8 mouse cellular contexts compared by ENCODE assay signal in genomic region chr8:122574667-122575251, GRCm38 (mm10). TPM values are rescaled to one million over a fixed set of nuclear protein-coding genes. Genes with fewer than 3 reads are reported as not detected.
DNase-seq lines count a peak whose midpoint lies in the region; ATAC-seq and TF ChIP-seq lines count a peak whose summit lies in the region.

No protein-coding gene starts in this region.

- H3K4me3 ChIP-seq in hindbrain, embryonic 10.5 days, result peak overlapping the region; percentile 79
- H3K4me3 ChIP-seq in hindbrain, embryonic 11.5 days (ENCODE audit: low read depth, low read length), result no peak overlapping the region
- peak overlapping the region; percentile 73 for H3K4me3 ChIP-seq in bone marrow macrophage, adult 2 months (ENCODE audit: insufficient read depth, low read length)
- H3K4me3 ChIP-seq in kidney, embryonic 15.5 days (replicated peaks), result peak overlapping the region; percentile 83
- H3K4me3 ChIP-seq in myocyte, result peak overlapping the region; percentile 45

- no peak for DNase-seq in hindbrain, embryonic 10.5 days (ENCODE audit: low spot score)
- no peak for DNase-seq in hindbrain, embryonic 11.5 days (ENCODE audit: low spot score)
- no peak for DNase-seq in testis, postnatal 10 days (ENCODE audit: low spot score)
- no peak for DNase-seq in frontal cortex, postnatal 36 days (ENCODE audit: low spot score in 2 of 2)
- no peak for DNase-seq in thymus, postnatal 4 days

- TF ChIP-seq CTCF in bone marrow macrophage, adult 2 months (IDR thresholded peaks at IDR 0.05; ENCODE audit: low read depth, low read length), result no peak

- H3K9ac ChIP-seq in hindbrain, embryonic 11.5 days (ENCODE audit: low read depth, low read length), result no peak overlapping the region
- no peak overlapping the region for H3K9ac ChIP-seq in kidney, embryonic 15.5 days

- H3K27me3 ChIP-seq in hindbrain, embryonic 10.5 days (ENCODE audit: insufficient read depth, poor library complexity, severe bottlenecking), result no peaks in the 10 kb centered on the region
- H3K27me3 ChIP-seq in hindbrain, embryonic 11.5 days (ENCODE audit: control insufficient read depth, insufficient read depth, low read length), result no peaks in the 10 kb centered on the region
- H3K27me3 ChIP-seq in kidney, embryonic 15.5 days, result no peaks in the 10 kb centered on the region
- H3K27me3 ChIP-seq in myocyte (ENCODE audit: control insufficient read depth, insufficient read depth, insufficient read length), result no peaks in the 10 kb centered on the region

- peaks cover 16% of the 10 kb centered on the region for H3K79me2 ChIP-seq in myocyte (ENCODE audit: control insufficient read depth, insufficient read depth)

- no peak for ATAC-seq in hindbrain, embryonic 11.5 days (ENCODE audit: low FRiP score)
- no peak for ATAC-seq in kidney, embryonic 15.5 days (replicated peaks; ENCODE audit: low FRiP score)

- peak overlapping the region; percentile 67 for H3K27ac ChIP-seq in hindbrain, embryonic 10.5 days
- H3K27ac ChIP-seq in hindbrain, embryonic 11.5 days (ENCODE audit: low read depth, low read length), result no peak overlapping the region
- H3K27ac ChIP-seq in bone marrow macrophage, adult 2 months (ENCODE audit: insufficient read depth, low read depth, low read length), result peak overlapping the region; percentile 67
- H3K27ac ChIP-seq in kidney, embryonic 15.5 days, result peak overlapping the region; percentile 67

- H3K4me2 ChIP-seq in hindbrain, embryonic 11.5 days (replicated peaks; ENCODE audit: low read depth, low read length), result no peak overlapping the region
- H3K4me2 ChIP-seq in kidney, embryonic 15.5 days, result peak overlapping the region; percentile 89
- H3K4me2 ChIP-seq in myocyte (ENCODE audit: low read depth), result no peak overlapping the region

- no peak overlapping the region for H3ac ChIP-seq in myocyte (ENCODE audit: control insufficient read depth, insufficient read length)

- 47% methylated on average over 10 of the region's 10 CpGs for WGBS in hindbrain, embryonic 10.5 days
- WGBS in hindbrain, embryonic 11.5 days, result 45% methylated on average over 10 of the region's 10 CpGs
- WGBS in kidney, embryonic 15.5 days, result 41% methylated on average over 10 of the region's 10 CpGs

- H3K4me1 ChIP-seq in hindbrain, embryonic 10.5 days (replicated peaks), result peaks cover 75% of the 10 kb centered on the region
- H3K4me1 ChIP-seq in hindbrain, embryonic 11.5 days (replicated peaks; ENCODE audit: control insufficient read depth, insufficient read depth, low read length), result peaks cover 8% of the 10 kb centered on the region
- peaks cover 12% of the 10 kb centered on the region for H3K4me1 ChIP-seq in bone marrow macrophage, adult 2 months (ENCODE audit: control insufficient read depth, insufficient read depth, low read length)
- peaks cover 66% of the 10 kb centered on the region for H3K4me1 ChIP-seq in kidney, embryonic 15.5 days

- no peaks in the 10 kb centered on the region for H3K9me3 ChIP-seq in hindbrain, embryonic 10.5 days
- no peaks in the 10 kb centered on the region for H3K9me3 ChIP-seq in hindbrain, embryonic 11.5 days (ENCODE audit: control insufficient read depth, low read length)
- H3K9me3 ChIP-seq in kidney, embryonic 15.5 days (replicated peaks), result no peaks in the 10 kb centered on the region

- TF ChIP-seq POLR2A in bone marrow macrophage, adult 2 months (IDR thresholded peaks at IDR 0.05; ENCODE audit: borderline replicate concordance, low read depth, low read length), result no peak
- no peak for TF ChIP-seq POLR2A in myocyte (IDR thresholded peaks at IDR 0.05; ENCODE audit: insufficient read length, low read depth)

- H3K36me3 ChIP-seq in hindbrain, embryonic 10.5 days, result peaks cover 56% of the 10 kb centered on the region
- H3K36me3 ChIP-seq in hindbrain, embryonic 11.5 days (ENCODE audit: control insufficient read depth, insufficient read depth, low read length), result peaks cover 14% of the 10 kb centered on the region
- peaks cover 47% of the 10 kb centered on the region for H3K36me3 ChIP-seq in kidney, embryonic 15.5 days
- peaks cover 5% of the 10 kb centered on the region for H3K36me3 ChIP-seq in myocyte (ENCODE audit: control insufficient read depth, insufficient read depth)

TF ChIP-seq in myocyte, 11 proteins besides CTCF, POLR2A, EP300 and RAD21:
- TF ChIP-seq MAX (IDR thresholded peaks at IDR 0.05; ENCODE audit: low read depth), result no peak
- TF ChIP-seq REST (IDR thresholded peaks at IDR 0.05; ENCODE audit: insufficient read depth, insufficient read length), result no peak
- no peak for TF ChIP-seq SRF (IDR thresholded peaks at IDR 0.05; ENCODE audit: control insufficient read depth, insufficient read length, low read depth)
- no peak for TF ChIP-seq E2F4 (IDR thresholded peaks at IDR 0.05; ENCODE audit: insufficient read depth)
- TF ChIP-seq MYOD1 (IDR thresholded peaks at IDR 0.05; ENCODE audit: control insufficient read depth in 1 of 3, insufficient read length in 2 of 3, low read depth in 2 of 3), result no peak
- no peak for TF ChIP-seq TCF3 (IDR thresholded peaks at IDR 0.05; ENCODE audit: insufficient read length, low read depth)
- peak; percentile 15 for TF ChIP-seq POLR2AphosphoS2 (IDR thresholded peaks at IDR 0.05; ENCODE audit: insufficient read length, low read depth)
TF ChIP-seq in myocyte: peak in this region for 1.

RNA-seq across cellular contexts. Expression of gene Aprt, which starts 1.9 kb away (rescaled TPM):
- 237 and 268 TPM in 2 replicates for polyA plus RNA-seq in hindbrain, embryonic 10.5 days (2016; fragmentation: Nextera tagmentation; extraction: Ambion mirVana)
- 194 and 206 TPM in 2 replicates for polyA plus RNA-seq in hindbrain, embryonic 11.5 days (2014; fragmentation: Nextera tagmentation; extraction: Ambion mirVana)
- 187 and 203 TPM in 2 replicates for polyA plus RNA-seq in bone marrow macrophage, adult 2 months (2012; ENCODE audit: insufficient read depth, insufficient read length, missing spikeins)
- polyA plus RNA-seq in kidney, embryonic 15.5 days (2015; fragmentation: Nextera tagmentation; extraction: Ambion mirVana), result 333 and 353 TPM in 2 replicates
- polyA plus RNA-seq in myocyte (2012; fragmentation: generic; extraction: Trizol), result 261 TPM

RNA-seq across cellular contexts. Expression of gene Cdt1, which starts 6.9 kb away (rescaled TPM):
- 56.0 and 64.3 TPM in 2 replicates for polyA plus RNA-seq in hindbrain, embryonic 10.5 days (2016; fragmentation: Nextera tagmentation; extraction: Ambion mirVana)
- polyA plus RNA-seq in hindbrain, embryonic 11.5 days (2014; fragmentation: Nextera tagmentation; extraction: Ambion mirVana), result 19.8 and 21.3 TPM in 2 replicates
- 18.5 and 22.9 TPM in 2 replicates for polyA plus RNA-seq in bone marrow macrophage, adult 2 months (2012; ENCODE audit: insufficient read depth, insufficient read length, missing spikeins)
- polyA plus RNA-seq in kidney, embryonic 15.5 days (2015; fragmentation: Nextera tagmentation; extraction: Ambion mirVana), result 40.8 and 50.4 TPM in 2 replicates
- 19.7 TPM for polyA plus RNA-seq in myocyte (2012; fragmentation: generic; extraction: Trizol)

RNA-seq across cellular contexts. Expression of gene Piezo1, which starts 23.6 kb away (rescaled TPM):
- polyA plus RNA-seq in hindbrain, embryonic 10.5 days (2016; fragmentation: Nextera tagmentation; extraction: Ambion mirVana), result 6.5 and 9.2 TPM in 2 replicates
- polyA plus RNA-seq in hindbrain, embryonic 11.5 days (2014; fragmentation: Nextera tagmentation; extraction: Ambion mirVana), result 5.2 and 5.3 TPM in 2 replicates
- polyA plus RNA-seq in bone marrow macrophage, adult 2 months (2012; ENCODE audit: insufficient read depth, insufficient read length, missing spikeins), result 32.1 and 36.2 TPM in 2 replicates
- 13.2 and 17.8 TPM in 2 replicates for polyA plus RNA-seq in kidney, embryonic 15.5 days (2015; fragmentation: Nextera tagmentation; extraction: Ambion mirVana)
- polyA plus RNA-seq in myocyte (2012; fragmentation: generic; extraction: Trizol), result 156 TPM

RNA-seq across cellular contexts. Expression of gene Galns, which starts 36.5 kb away (rescaled TPM):
- polyA plus RNA-seq in hindbrain, embryonic 10.5 days (2016; fragmentation: Nextera tagmentation; extraction: Ambion mirVana), result 7.1 and 7.2 TPM in 2 replicates
- 4.7 and 6.2 TPM in 2 replicates for polyA plus RNA-seq in hindbrain, embryonic 11.5 days (2014; fragmentation: Nextera tagmentation; extraction: Ambion mirVana)
- polyA plus RNA-seq in bone marrow macrophage, adult 2 months (2012; ENCODE audit: insufficient read depth, insufficient read length, missing spikeins), result 32.8 and 36.7 TPM in 2 replicates
- 14.0 and 16.0 TPM in 2 replicates for polyA plus RNA-seq in kidney, embryonic 15.5 days (2015; fragmentation: Nextera tagmentation; extraction: Ambion mirVana)
- polyA plus RNA-seq in myocyte (2012; fragmentation: generic; extraction: Trizol), result 17.6 TPM

RNA-seq across cellular contexts. Expression of gene Trappc2l, which starts 36.7 kb away (rescaled TPM):
- polyA plus RNA-seq in hindbrain, embryonic 10.5 days (2016; fragmentation: Nextera tagmentation; extraction: Ambion mirVana), result 53.3 and 68.5 TPM in 2 replicates
- 48.3 and 60.2 TPM in 2 replicates for polyA plus RNA-seq in hindbrain, embryonic 11.5 days (2014; fragmentation: Nextera tagmentation; extraction: Ambion mirVana)
- 55.0 and 59.6 TPM in 2 replicates for polyA plus RNA-seq in bone marrow macrophage, adult 2 months (2012; ENCODE audit: insufficient read depth, insufficient read length, missing spikeins)
- 51.8 and 54.8 TPM in 2 replicates for polyA plus RNA-seq in kidney, embryonic 15.5 days (2015; fragmentation: Nextera tagmentation; extraction: Ambion mirVana)
- 95.7 TPM for polyA plus RNA-seq in myocyte (2012; fragmentation: generic; extraction: Trizol)
